Mouse (Mus musculus) gastrocnemius, postnatal 10 days (tissue): Measurements from ENCODE around the gene Fbf1. TPM values are rescaled to one million over a fixed set of nuclear protein-coding genes. Genes with fewer than 3 reads are reported as not detected.

Experiments
- DNase-seq: peaks from one replicate; pipeline ENCODE4 v3.0.0; 2021; ENCODE audit warnings: mixed read lengths
- long read RNA-seq, 2 experiments: library from polyadenylated mRNA; stranded (forward); transcript quantifications; one replicate each; pipeline ENCODE4 v2.0.0; 2021
- total RNA-seq, 2 experiments: library from RNA; stranded (reverse); gene quantifications; 2 replicates each; pipeline ENCODE4 v1.2.3; 2021

The Fbf1 gene
- 10 to 100 TPM; 13.8 to 18.2 TPM for total RNA-seq
- long read RNA-seq, experiment 1, full-length matches to known transcripts, result 2 of 11 reads
- long read RNA-seq, experiment 1, partial matches to known transcripts, result 2 of 11 reads
- long read RNA-seq, experiment 1, other reads (novel, unspliced or antisense), result 7 of 11 reads
- long read RNA-seq, experiment 2, partial matches to known transcripts, result 8 of 13 reads
- long read RNA-seq, experiment 2, other reads (novel, unspliced or antisense), result 5 of 13 reads

DNA sequence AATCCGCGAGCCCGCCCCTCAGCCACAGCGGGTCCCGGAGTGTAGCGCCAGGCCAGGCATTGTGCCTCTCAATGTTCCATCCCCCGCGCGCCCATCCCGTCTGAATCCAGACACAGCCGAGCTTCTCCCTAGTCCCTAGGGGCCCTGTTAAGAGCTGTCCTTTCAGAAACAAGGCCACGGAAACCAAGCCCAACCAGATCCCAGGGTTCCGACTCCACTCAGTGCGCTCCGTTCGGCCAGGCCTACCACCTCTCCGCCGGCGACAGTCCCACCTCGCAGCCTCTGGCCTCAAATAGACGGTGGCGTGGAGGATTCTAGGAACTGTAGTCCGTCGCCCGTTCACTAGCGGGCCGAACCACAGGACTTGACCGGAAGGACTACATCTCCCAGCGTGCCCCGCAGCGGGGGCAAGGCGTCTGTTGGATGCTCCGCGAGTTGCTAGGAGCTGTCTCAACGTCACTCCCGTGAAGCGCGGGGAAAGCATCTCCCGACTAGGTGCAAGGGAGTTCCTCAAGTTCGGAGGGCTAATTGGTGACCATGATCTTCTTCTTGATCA lies at the start of gene Fbf1:
Fbf1 (minus strand) TSS at position 283 of the 556 bp plus-strand sequence.
- DNase-seq, result peak; percentile 90

DNA sequence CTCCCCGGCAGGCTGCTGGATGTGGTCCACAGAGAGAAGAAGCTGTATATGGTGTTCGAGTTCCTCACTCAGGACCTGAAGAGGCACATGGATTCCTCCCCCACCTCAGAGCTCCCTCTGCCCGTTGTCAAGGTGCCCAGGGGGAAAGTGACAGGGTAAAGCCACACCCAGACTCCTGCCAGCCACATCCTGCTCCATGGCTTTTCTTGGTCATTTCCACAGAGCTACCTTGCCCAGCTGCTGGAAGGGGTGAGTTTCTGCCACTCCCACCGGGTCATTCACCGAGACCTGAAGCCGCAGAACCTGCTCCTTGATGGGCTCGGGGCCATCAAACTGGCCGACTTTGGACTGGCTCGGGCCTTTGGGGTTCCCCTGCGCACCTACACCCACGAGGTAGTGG lies 48.6 kb upstream of the Fbf1 start:
- DNase-seq, result no peak

- DNase-seq, result no peak
Observed at GRCm38 (mm10) chr11:116215991-116216390, 48.0 kb upstream of the Fbf1 start.

- DNase-seq, result no peak
Observed at GRCm38 (mm10) chr11:116215181-116215580, 47.2 kb upstream of the Fbf1 start.

- no peak for DNase-seq
Observed at GRCm38 (mm10) chr11:116213877-116214510, 46.0 kb upstream of the Fbf1 start.

DNA sequence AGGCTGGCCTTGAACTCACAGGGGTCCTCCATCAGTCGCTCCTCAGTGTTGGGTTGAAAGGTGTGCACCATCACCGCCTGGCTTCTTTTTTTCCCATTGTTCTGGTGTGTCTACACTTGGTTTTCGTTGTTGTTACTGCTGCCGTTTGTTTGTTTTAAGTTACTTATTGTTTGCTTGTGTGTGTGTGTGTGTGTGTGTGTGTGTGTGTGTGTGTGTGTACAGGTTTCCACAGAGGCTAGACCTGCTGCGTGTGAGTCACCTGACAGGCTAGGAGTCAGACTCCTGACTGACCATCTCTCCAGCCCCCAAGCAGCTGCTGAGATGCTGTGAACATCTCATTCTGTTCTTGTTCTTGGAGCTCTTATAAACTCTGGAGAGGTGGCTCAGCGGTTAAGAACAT lies 44.9 kb upstream of the Fbf1 start:
- DNase-seq, result no peak

GRCm38 (mm10) chr11:116210696-116211095 lies 42.7 kb upstream of the Fbf1 start:
- no peak for DNase-seq

DNA sequence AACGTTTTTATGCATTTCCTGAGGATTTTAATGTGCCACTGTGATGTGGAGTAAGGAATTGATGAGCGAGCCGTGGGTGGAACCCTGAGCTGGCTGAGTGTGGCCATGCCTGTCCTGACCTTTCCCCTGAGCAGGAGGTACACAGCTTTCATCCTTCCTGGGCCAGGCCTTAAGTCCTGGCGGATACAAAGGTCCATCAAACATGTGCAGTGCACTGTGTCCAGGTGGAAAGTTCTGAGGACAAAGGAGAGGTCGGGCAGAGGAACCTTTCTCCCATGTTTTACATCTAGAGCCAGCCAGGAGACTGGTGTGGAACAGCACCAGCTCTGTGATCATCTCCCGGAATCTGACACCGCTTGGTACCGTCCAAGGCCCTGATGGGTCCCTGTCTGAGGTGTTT lies 41.3 kb upstream of the Fbf1 start:
- DNase-seq, result no peak

DNA sequence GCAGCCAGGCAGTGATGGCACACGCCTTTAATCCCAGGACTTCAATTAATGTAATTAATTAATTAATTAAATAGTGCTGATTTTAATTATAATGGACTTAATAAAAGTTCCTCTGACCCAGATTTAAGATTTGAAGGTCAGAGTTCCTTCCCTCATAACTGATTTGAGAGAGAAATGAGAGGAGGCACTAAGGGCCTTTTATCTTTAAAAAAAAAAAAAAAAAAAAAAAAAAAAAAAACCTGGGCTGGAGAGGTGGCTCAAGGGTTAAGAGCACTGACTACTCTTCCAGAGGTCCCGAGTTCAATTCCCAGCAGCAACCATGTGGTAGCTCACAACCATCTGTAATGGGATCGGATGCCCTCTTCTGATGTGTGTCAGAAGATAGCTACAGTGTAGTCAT lies 40.7 kb upstream of the Fbf1 start:
- no peak for DNase-seq

DNA sequence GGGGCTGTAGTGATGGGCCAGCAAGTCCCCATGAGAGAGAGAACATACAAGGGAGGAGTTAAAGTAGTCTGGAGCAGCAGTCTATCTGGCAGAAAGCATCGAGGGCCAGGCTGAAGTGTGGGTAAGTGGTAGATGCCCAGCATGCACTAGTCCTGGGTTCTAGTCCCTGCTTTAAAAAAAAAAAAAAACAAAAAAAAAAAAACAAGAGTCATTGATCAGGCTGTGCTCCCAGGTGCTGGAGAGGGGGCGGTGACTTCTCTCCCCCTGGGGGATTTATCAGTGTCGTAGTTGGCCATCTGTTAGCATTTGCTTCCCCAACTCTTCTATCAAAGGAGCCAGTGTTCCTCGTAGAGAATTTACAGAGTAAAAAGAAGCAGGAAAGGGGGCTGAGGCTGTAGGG lies 38.7 kb upstream of the Fbf1 start:
- no peak for DNase-seq

DNA sequence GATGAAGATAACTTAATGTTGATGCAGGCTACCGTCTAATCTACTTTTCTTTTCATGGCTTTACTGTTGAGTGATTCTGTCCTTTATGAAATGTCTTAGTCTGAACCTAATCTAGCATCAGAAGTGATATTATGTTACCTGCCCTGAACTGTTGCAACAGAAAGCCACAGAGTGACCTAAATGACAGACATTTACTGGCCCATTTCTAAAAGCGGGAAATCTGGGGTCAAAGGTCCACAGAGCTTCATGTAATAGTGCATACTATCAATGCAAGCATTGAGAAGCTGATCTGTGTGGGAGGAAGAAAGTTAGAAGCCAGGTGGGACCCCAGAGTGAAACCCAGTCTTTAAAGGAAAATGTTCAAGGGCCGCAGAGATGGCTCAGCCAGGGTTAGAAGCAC lies 35.2 kb upstream of the Fbf1 start:
- no peak for DNase-seq

- no peak for DNase-seq
Observed at GRCm38 (mm10) chr11:116201151-116201550, 33.2 kb upstream of the Fbf1 start.

- DNase-seq, result peak; percentile 96
Observed at GRCm38 (mm10) chr11:116198639-116199531, 30.9 kb upstream of the Fbf1 start, which contains the start of the genes Ten1 and Acox1. Gene Ten1 (plus strand): TSS chr11:116198855. Gene Acox1 (minus strand): TSS chr11:116199045.

- no peak for DNase-seq
Observed at GRCm38 (mm10) chr11:116198132-116198531, 30.2 kb upstream of the Fbf1 start.

- DNase-seq, result no peak
Observed at GRCm38 (mm10) chr11:116197584-116197906, 29.6 kb upstream of the Fbf1 start.

DNA sequence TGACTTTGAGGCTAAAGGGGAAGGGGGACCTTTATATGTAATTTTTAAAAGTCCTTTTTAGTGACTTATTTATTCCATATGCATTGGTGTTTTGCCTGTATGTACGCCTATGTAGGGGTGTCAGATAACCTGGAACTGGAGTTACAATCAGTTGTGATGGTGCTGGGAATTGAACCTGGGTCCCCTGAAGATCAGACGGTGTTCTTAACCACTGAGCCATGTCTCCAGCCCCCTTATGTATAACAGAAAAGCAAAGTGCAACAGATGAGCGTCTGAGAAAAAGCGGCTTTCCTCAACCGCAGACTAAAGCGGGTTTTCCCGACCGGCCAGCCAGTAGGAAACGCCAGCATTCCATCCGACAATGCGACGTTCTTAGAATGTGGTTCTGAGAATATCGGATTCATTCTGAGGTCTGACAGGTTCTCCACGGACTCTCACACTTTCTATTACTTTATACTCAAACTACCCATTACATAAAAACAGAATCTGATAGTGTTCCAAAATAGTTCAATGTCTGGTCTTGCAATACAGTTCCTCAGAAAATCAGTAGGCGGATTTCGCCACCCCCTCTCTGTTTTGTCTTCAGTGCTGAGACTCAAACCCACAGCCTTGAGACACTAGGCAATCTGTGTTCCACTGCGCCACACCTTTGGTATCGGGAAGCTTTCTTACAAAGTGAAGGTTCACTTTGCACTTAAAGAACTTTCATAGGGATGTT lies 29.1 kb upstream of the Fbf1 start:
- DNase-seq, result no peak

- DNase-seq, result no peak
Observed at GRCm38 (mm10) chr11:116196336-116196735, 28.4 kb upstream of the Fbf1 start.

DNA sequence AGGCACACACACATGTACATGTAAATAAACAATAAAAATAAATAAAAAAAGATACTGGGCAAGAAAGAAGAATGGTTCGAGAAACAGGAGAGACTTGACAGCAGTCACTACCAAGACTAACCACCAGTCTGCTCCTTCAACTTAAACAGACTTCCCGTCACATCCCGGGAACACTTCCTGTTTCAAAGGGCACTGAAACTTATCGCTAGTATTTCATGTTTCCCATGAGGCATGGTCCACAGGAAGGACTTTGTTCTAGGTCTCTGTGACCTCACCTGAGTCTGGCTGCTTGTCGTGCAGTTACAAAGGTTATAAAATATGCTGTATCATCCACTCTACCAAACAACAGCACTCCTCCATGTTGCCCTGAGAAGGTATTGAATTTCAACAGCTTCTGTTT lies 27.3 kb upstream of the Fbf1 start:
- DNase-seq, result no peak

GRCm38 (mm10) chr11:116194619-116195018 lies 26.7 kb upstream of the Fbf1 start:
- DNase-seq, result no peak

GRCm38 (mm10) chr11:116187226-116187930 lies 19.4 kb upstream of the Fbf1 start:
- DNase-seq, result no peak

GRCm38 (mm10) chr11:116186360-116186759 lies 18.4 kb upstream of the Fbf1 start:
- no peak for DNase-seq

GRCm38 (mm10) chr11:116185836-116186235 lies 17.9 kb upstream of the Fbf1 start:
- no peak for DNase-seq
